Mouse (Mus musculus): Measurements from ENCODE around the gene Cops2.

Cops2 gene

GRCm38 (mm10) chr2:125858521-125859280 lies at the start of gene Cops2, which contains the start of gene Galk2:
Gene Cops2, minus strand, starts transcription at chr2:125859139.
Gene Galk2, plus strand, starts transcription at chr2:125859109.
- peak; percentile 90 for DNase-seq

DNA sequence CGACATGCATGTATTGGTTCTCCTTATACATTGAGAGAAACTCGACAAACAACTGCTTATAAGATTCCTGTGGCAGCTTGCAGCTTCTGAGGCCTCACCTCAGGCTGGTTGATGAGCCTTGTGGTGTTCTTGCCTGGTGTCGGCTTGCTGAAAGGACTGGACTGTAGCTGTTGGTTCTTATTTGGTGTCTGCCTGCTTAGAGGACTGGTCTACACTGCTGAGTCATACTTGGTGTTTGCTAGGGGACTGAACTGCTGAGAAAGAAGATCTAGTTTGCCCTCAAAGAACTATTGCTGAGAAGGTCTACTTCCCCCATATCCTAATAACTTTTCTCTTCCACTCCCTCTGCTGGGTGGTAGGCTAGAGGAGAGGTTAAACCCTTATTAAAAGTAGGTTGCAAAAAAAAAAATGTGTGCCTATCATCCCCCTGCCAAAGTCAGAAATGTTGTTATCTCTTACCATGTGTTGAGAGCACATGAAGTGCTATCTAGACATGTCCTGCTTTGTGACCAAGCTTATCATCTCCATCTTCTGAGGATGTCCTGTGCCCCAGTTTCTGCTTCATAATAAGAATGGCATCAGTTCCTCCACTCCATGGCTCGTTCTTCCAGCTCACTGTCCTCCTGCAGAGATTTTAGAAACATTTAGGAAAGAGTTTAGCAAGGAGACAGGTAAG lies 48.8 kb upstream of the Cops2 start:
- no peak for DNase-seq

GRCm38 (mm10) chr2:125906407-125907066 lies 47.6 kb upstream of the Cops2 start:
- no peak for DNase-seq

DNA sequence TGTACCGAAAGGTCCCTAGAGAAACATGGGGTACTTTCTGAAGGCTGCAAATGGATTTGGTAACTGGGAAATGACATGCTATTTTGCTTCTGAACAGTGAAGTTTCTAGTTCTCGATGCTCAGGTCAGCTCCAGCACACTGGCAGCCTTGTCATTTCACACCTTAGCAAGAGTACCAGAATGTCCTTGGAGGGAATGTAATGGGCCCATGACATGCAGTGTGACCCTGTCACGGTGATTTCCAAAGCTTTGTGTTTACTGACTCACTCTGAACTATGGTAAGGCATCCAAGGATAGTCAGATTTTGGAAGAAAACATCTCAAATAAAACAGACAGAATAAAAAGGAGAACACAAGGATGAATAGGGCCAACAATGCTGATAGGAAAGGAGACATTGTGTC lies 42.5 kb upstream of the Cops2 start:
- no peak for DNase-seq

- no peak for DNase-seq
Observed at GRCm38 (mm10) chr2:125900797-125901410, 42.0 kb upstream of the Cops2 start.

- no peak for DNase-seq
Observed at GRCm38 (mm10) chr2:125896355-125896754, 37.4 kb upstream of the Cops2 start.

DNA sequence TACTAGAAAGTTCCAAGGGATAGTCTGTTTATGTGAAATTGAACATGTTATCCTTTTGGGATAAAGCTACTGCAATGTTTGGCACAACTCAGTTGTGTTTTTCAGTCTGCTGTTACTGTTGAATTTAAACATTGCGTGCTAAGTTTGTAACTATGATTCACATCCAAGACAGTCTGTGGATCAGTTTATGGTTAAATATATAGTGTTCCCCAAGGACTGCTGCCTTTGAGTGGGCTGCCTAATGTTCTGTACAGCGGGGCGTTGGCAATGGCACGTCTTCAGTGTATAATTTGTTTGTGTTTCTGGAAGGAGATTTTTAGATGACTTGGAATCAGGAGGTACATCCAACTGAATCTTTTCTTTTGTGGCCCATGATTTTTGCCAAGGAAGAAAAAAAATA lies 36.2 kb upstream of the Cops2 start:
- no peak for DNase-seq

GRCm38 (mm10) chr2:125893096-125893495 lies 34.2 kb upstream of the Cops2 start:
- DNase-seq: peak; percentile 49

DNA sequence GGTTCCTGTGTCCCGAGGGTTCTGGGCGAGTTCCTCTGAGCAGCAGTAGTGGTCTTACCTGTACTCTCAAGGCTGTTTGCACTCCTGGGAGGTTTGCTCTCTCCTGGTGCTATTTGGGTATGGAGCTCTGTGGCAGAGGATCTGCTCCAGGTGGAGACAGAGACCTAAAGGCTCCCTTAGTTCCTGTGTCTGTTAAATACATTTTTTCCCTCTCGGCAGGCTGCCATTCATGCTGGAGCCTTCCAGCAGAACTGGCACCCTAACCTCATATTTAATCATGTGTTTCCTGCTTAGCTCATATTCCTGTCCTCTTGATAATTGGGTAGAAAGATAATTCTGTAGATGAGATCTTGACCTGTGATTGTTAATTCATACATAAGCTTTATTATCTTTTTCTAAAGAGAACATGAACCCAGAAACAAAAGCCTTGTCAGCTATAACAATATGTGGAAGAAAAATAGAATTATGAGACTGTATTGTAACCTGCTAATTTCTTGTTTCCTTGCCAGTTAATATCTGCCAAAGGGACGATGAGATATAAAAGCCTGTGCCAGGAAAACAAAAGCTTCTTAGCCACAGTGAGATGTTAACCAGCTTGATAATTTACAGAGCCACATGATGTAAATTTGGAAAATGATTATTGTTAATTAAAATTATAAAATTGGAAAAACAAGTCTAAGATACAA lies 27.1 kb upstream of the Cops2 start:
- DNase-seq: no peak

GRCm38 (mm10) chr2:125870159-125870558 lies 11.2 kb upstream of the Cops2 start:
- DNase-seq: no peak

DNA sequence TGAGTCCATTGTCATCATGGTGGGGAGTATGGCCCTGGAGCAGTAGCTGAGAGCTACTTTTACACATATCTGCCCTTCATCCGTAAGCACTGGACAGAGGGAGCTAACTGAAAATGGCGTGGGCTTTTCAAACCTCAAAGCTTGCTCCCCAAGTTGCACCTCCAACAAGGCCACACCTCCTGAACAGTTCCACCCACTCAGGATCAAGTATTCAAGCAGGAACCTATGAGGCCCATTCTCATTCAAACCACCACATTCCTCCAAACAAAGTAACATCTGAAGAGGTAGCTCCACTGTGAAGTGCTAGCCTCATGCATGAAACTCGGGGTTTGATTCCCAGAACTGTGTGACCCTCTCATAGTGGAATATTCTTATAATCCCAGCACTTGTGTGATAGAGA lies 9.4 kb upstream of the Cops2 start:
- no peak for DNase-seq

GRCm38 (mm10) chr2:125866058-125866740 lies 7.3 kb upstream of the Cops2 start:
- peak; percentile 78 for DNase-seq

- no peak for DNase-seq
Observed at GRCm38 (mm10) chr2:125865585-125865984, 6.6 kb upstream of the Cops2 start.

- DNase-seq: no peak
Observed at GRCm38 (mm10) chr2:125864551-125864950, 5.6 kb upstream of the Cops2 start.

DNA sequence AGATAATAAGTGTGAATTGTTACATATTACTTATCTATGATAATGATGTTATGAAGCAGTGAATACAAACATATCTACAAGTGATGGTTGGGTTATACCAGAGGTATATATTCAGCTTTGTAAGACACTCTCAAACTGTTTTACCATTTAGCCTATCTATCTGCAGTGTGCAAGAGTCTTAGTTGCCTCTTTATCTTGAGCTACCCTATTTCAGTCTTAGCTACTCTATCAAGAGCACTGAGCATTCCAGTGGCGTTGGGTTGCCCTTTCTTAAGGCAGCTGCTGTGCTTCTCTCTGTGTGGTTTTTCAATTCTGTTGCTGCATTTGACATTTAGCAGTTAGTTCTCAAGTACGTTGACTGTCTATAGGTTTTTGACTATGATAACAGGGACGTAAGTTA lies 4.9 kb upstream of the Cops2 start:
- DNase-seq: no peak

- DNase-seq: no peak
Observed at GRCm38 (mm10) chr2:125857707-125858106, 1.2 kb downstream of the Cops2 start.

DNA sequence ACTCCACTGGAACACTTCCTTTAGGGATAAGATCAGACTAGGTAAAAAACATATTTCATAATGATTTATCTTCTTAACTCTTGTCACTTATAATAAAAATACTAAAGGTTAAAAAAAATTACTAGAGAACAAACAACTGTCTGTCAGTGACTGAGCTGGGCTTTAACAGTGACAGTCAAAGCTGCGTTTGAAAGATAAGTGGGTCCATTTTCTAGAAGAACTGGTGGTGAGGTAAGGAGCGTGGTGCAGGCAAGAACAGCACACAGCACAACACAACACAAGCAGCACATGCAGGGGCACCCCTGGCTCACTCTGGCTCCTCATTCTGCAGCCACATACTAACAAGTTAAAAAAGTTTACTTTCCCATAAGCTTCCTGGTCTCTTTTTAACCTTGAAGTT lies 7.7 kb downstream of the Cops2 start:
- no peak for DNase-seq

DNA sequence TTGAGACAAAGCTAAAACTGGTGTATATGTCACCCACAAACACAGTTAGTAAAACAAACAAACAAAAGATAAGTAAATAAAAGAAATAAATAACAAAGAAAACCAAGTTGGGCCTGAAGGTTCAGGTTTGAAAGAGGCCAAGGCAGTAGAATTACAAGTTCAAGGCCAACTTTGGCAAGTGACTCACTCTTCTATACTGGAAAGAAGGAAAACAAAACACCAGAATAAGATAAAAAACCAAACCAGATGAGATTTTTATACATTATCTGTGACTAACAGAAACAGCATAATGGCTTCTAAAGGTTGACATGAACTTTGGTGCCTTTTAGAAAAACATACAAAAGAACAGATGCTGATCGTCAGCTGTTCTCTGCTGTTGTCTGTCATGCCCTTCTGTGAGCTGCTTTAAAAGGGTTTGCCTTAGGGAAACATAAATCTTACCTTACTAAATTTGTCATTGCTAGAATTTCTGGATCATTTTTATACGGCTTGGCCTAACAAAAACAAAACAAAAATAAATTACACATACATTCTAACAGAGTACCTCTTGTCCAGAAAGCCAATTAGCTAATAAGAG lies 20.1 kb downstream of the Cops2 start:
- no peak for DNase-seq

- no peak for DNase-seq
Observed at GRCm38 (mm10) chr2:125838091-125838490, 20.8 kb downstream of the Cops2 start.

DNA sequence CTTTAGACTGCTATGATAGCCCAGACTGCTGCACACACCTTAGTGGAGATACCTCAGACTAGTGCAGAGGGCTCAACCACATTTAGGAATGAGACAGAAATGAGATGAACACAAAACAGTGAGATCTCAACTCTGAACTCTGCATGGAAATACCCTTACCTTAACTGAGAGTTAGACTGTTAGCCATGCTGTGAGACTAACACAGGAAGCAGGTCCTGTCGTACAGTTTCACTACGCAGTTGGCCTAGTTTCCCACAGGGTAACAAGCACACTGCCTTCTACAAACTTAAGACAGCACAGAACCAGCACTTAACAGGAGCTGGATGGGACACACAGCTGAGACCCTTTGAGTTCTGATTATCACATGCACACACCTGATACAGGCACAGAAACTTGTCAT lies 29.0 kb downstream of the Cops2 start:
- DNase-seq: no peak

- no peak for DNase-seq
Observed at GRCm38 (mm10) chr2:125827898-125828297, 31.0 kb downstream of the Cops2 start.

GRCm38 (mm10) chr2:125826201-125826600 lies 32.7 kb downstream of the Cops2 start:
- no peak for DNase-seq
